Mouse (Mus musculus): ENCODE measurements around the gene Itgav.
"Not testable (repeated sequence)": the region's sequence is repeated elsewhere in the genome, so short reads cannot be mapped to it uniquely, and the experiment has no call there.

The Itgav gene

DNA sequence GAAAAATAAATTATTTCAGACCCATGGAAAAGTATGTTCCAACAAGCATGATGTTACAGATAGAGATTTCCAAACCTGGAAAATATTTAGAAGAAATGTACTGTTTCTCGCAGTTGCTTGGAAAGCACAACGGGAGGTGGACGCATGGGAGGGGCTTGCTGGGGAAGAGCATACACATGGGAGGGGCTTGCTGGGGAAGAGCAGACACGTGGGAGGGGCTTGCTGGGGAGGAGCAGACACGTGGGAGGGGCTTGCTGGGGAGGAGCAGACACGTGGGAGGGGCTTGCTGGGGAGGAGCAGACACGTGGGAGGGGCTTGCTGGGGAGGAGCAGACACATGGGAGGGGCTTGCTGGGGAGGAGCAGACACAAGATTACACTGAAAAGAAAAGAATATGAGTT, 10.9 kb upstream of the Itgav start:
- not testable (repeated sequence) for DNase-seq (ENCODE audit: low read depth, low spot score)

GRCm38 (mm10) chr2:83713946-83714345, 10.3 kb upstream of the Itgav start:
- DNase-seq (ENCODE audit: low read depth, low spot score), result no peak

DNA sequence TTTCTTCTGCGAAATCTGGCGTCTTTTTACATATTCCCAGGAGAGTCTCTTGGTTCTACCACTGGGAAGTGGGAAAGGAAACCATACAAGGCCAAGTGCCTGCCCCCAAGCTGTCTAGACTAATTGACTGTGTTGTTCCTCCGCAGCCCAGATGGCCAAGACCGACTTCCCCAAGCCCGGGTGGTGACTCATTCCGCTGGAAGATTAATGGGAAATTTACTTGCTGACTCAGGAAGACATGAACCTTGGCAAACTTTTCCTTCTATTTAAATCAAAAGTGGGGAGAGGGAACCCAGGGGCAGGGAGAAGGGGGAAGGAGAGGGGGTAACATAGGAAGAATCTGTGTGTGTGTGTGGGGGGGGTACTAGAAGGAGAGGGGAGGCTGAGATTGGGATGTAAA, 9.4 kb upstream of the Itgav start:
- DNase-seq (ENCODE audit: low read depth, low spot score), result peak; percentile 87

GRCm38 (mm10) chr2:83718341-83718740, 5.9 kb upstream of the Itgav start:
- DNase-seq (ENCODE audit: low read depth, low spot score), result no peak

DNA sequence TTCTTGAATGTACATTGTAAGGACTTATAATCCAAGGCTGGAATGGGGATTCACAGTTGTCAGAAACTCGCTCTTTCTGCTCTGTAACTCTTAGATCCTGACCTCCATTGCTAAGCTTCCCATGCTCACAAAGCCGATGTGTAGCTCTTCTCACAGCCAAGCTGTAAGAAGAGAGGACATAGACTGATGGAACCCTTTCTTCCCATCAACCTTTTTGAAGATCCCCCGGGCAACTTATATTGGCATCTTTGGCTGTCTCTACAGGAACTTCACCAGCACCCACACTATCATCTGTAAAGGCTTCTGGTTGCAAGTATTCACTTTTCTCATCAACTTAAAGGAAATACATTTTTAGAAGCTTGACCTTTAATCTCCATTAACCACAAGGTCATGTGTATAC, 2.6 kb upstream of the Itgav start:
- no peak for DNase-seq (ENCODE audit: low read depth, low spot score)

- DNase-seq (ENCODE audit: low read depth, low spot score), result no peak
Measured at GRCm38 (mm10) chr2:83722936-83723335, 1.3 kb upstream of the Itgav start.

GRCm38 (mm10) chr2:83723346-83723745, 851 bp upstream of the Itgav start:
- DNase-seq (ENCODE audit: low read depth, low spot score), result no peak

DNA sequence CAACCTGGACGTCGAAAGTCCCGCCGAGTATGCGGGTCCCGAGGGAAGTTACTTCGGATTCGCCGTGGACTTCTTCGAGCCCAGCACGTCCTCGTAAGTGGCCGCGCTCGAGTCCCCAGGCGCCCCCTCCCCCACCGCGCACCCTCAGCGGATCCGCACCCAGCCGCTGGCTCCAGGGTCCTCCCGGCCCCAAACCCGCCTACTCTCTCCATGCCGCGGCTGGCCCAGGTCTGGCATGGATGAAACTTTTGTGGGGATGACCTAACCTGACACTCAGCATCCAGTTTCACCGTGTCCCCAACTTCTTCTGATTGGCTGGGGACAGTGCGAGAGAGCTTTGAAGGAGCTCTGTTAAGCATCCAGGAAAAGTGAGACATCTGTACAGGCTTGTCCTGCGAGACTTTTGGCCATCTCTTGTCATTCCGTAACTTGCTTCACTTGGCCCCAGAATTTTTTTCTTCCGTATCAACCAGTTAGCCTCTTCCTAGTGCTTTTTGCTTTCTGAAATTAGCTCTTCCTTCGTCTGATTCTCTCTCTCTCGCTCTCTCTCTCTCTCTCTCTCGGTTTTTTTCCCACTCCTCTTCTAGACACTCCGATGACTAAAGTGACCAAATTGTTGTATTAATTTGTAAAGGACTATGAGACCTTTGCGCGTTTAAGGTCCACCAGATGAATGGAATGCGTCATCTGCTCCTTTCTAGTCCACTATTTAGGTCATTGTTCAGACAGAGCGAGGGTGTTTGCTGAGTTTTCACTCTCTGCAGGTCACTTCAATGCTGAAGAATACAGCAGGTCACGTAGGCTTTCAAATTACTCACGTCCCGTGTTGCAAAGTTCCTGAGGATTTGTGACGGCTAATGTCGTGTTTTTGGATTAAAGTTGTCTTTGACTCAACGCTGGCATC, 882 bp downstream of the Itgav start:
- DNase-seq (ENCODE audit: low read depth, low spot score), result peak; percentile 56

DNA sequence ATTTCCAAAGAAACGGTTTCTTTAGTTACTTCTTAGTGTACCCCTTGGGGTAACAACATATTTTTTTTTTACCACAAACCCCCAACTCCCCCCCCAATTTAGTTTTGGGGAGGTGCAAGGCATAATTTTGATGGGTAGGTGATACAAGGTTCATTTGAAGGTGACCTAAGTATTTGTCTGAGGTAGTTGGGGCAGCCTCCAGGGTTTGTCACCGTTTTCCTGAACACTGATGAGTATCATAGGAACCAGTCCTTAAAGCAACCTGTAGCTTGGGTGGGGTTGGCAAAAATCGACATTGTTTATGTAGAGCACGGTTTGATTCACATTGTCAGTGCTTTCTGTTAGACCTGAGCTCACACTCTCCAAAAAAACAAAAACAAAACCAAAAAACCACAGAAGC, 1.6 kb downstream of the Itgav start:
- DNase-seq (ENCODE audit: low read depth, low spot score), result no peak

GRCm38 (mm10) chr2:83728238-83728682, 4.1 kb downstream of the Itgav start:
- DNase-seq (ENCODE audit: low read depth, low spot score), result no peak

GRCm38 (mm10) chr2:83729339-83729738, 5.1 kb downstream of the Itgav start:
- no peak for DNase-seq (ENCODE audit: low read depth, low spot score)

DNA sequence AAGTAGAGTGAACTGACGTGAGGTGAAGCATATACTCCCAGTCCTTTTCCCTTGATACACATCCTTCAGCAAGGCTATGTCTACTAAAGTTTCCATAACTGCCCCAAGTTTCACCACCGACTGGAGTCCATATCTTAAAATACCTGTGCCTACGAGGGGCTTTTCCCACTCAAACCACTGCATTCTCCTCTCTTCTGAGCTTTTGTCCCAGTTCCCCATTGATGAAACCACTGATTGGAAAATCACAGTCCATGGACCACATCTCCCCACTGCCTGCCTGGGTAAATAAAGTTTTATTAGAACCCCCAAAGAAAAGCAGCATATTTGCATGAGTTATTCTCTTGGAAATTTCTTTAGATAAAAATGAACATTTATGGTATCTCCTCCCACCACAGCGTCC, 8.7 kb downstream of the Itgav start:
- no peak for DNase-seq (ENCODE audit: low read depth, low spot score)

GRCm38 (mm10) chr2:83733981-83734393, 9.8 kb downstream of the Itgav start:
- no peak for DNase-seq (ENCODE audit: low read depth, low spot score)

GRCm38 (mm10) chr2:83735276-83735675, 11.1 kb downstream of the Itgav start:
- no peak for DNase-seq (ENCODE audit: low read depth, low spot score)

DNA sequence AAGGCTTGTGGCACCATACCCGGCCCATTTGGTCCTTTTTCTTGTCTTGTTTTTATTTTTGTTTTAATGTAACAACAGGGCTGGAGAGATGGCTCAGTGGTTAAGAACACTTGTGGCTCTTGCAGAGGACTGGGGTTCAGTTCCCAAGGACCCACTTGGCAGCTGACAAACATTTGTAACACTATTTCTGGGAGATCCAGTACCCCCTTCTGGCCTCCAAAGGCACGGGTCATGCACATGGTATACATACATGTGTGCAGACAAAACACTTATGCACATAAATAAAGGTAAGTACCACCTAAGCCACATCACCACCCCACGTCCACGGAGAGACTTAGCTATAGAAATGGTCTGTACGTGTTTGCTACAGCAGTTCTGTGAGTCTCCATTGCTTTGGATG, 12.6 kb downstream of the Itgav start:
- no peak for DNase-seq (ENCODE audit: low read depth, low spot score)

DNA sequence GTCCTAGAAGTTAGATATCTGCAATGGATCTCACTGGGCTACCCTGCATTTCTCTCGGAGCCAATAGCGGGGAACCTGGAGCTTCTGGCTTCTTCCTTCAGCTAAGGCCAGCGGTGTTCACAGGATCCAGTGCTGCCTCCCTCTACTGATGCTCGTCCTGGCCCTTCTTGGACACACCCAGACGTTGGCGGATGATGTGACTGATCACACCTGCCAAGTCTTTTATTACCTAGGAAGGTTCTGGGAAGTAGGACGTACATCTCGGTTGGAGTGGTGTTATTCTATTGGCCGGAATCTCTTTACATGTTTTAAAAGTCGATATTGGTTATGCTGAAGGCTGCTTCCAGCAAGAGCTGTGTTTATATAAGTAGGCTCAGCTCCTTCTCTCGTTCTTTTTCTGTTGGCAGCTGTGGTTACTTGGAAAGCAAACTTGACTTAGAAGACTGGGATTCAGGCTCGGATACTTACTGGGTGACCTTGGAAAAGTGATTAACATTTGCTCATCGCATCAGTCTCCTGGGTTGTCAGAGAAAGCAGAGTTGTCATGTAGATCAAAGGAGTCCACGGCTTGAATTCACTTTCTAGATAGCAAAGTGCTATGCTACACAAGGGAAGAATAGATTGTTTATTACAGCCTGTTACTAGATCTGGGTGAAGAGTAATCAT, 14.5 kb downstream of the Itgav start:
- DNase-seq (ENCODE audit: low read depth, low spot score), result no peak

DNA sequence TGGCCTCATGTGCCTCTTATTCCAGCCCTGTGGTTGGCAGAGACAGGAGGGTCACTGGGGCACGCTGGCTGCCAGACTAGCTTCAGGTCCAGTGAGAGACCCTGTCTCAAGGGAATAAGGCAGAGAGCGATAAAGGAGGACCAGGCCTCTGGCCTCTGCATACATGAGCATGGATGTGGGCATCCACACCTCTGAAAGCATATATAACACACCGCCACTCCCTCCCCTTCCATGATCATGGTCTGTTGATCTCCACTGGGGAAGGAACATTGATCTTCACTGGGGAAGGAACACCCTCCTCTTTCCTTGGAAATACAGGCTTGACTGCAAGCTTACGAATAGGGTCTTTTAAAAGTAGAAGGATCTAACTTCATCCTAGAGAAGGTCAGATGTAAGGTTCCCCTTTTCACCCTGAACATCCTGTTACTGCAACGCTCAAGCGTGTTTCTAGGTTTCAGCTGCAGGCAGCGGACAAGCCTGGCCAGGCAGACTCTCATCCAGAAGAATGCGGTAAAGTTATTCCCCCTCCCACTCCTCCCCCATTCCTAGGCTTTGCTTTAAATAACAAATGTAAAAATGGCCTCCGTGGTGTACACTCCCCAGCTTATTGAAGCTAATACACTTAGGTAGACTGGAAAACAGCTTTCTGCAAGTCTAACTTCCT, 15.4 kb downstream of the Itgav start:
- DNase-seq (ENCODE audit: low read depth, low spot score), result no peak

- DNase-seq (ENCODE audit: low read depth, low spot score), result no peak
Measured at GRCm38 (mm10) chr2:83740601-83741031, 16.4 kb downstream of the Itgav start.

DNA sequence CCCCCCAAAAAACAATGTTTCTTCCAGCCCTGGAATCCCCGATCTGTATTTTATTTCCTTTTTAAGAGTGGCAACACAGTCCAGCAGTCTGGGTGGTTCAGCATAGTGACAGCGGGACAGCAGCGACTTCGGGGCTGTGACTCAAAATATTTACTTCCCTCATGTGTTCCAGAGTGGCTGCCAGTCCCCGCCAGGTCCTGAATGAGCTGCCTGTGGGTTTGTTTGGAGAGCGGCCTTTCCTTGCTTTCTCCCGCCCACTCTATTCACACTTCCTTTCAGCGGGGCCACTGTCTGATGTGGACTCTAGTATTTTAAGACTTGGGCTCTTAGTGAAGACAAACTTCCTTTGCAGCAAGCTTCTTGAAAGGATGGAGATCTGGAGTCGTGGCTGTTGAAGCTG, 18.0 kb downstream of the Itgav start:
- no peak for DNase-seq (ENCODE audit: low read depth, low spot score)

GRCm38 (mm10) chr2:83742836-83743235, 18.6 kb downstream of the Itgav start:
- no peak for DNase-seq (ENCODE audit: low read depth, low spot score)

- DNase-seq (ENCODE audit: low read depth, low spot score), result no peak
Measured at GRCm38 (mm10) chr2:83744276-83744952, 20.2 kb downstream of the Itgav start.

DNA sequence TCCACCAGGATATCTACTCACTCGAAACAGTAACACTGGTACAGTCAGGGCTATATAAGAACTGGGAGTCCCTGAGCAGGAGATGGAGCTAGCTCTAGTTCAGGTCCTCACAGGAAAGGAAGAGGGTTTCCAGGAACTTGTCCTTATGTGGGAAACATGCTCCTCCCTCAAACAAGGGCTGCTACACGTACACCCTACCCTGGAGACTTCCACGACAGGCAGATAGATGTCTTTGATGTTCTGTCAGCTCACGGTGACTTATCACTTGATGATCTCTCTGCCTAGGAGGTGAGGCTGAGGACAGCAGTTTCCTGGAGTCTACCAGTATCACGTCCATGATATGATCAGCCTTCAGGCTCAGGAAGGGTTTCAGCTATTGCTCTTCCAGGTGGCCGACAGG, 21.1 kb downstream of the Itgav start:
- no peak for DNase-seq (ENCODE audit: low read depth, low spot score)

All from forelimb bud, embryonic 11.5 days (tissue).